Mouse (Mus musculus) gastrocnemius, adult 2 months (tissue): ENCODE measurements around the gene Zbtb48. TPM values are rescaled to one million over a fixed set of nuclear protein-coding genes. Genes with fewer than 3 reads are reported as not detected.
"Not testable (repeated sequence)": the region's sequence is repeated elsewhere in the genome, so short reads cannot be mapped to it uniquely, and the experiment has no call there.

Experiments used
- DNase-seq: peaks from one replicate; pipeline ENCODE4 v3.0.0; 2022
- H3K27ac ChIP-seq: fragments of 200-600 bp; 2 replicates; pipeline ENCODE4 v1.8.1; 2022; ENCODE audit warnings: mild to moderate bottlenecking
- H3K4me3 ChIP-seq: fragments of 200-600 bp; 2 replicates; pipeline ENCODE4 v1.8.1; 2022; ENCODE audit warnings: mild to moderate bottlenecking, moderate library complexity
- CTCF ChIP-seq: fragments of 200-600 bp; IDR thresholded peaks from 2 replicates; pipeline ENCODE4 v1.8.1; 2022; ENCODE audit warnings: antibody characterized with exemption, mild to moderate bottlenecking, moderate library complexity
- intact Hi-C: fragments of 180-260 bp; cut with DNase I; formaldehyde crosslinking; loops from one replicate; pipeline ENCODE4 v1.15.1; 2025
- total RNA-seq, 2 experiments: library from RNA; stranded (reverse); gene quantifications; 2 replicates each; pipeline ENCODE4 v1.2.3; 2021

The Zbtb48 gene
- total RNA-seq, 2 experiments from 2014 or later, result 2.4 to 3.3 TPM

- intact Hi-C loops, result no loop called here
These were observed 15.7 kb upstream of the Zbtb48 start for GRCm38 (mm10) chr4:152043171-152043570.

GRCm38 (mm10) chr4:152041924-152042641, 14.6 kb upstream of the Zbtb48 start:
- DNase-seq, result no peak
- intact Hi-C loops, result no loop called here
- Histone ChIP-seq H3K27ac (no peak overlapping the region), H3K4me3 (no peak overlapping the region)
- TF ChIP-seq CTCF, result no peak

More at GRCm38 (mm10) chr4:152043171-152043570, 15.7 kb upstream of the Zbtb48 start:
- DNase-seq, result no peak
- H3K4me3 ChIP-seq, result no peak overlapping the region
- no peak for TF ChIP-seq CTCF
- H3K27ac ChIP-seq, result no peak overlapping the region

GRCm38 (mm10) chr4:152039831-152040310, 12.4 kb upstream of the Zbtb48 start:
- DNase-seq, result no peak
- H3K4me3 ChIP-seq, result peak overlapping the region; percentile 95
- intact Hi-C loops, result loop anchor here (2.0 kb wide), 1 partner anchor 59 kb away; no protein-coding TSS in a partner anchor
- peak overlapping the region; percentile 95 for H3K27ac ChIP-seq
- TF ChIP-seq CTCF, result no peak

GRCm38 (mm10) chr4:152038985-152039830, 11.7 kb upstream of the Zbtb48 start, which contains the start of gene Nol9:
Gene Nol9 (plus strand): TSS chr4:152039321.
- no peak; the same call in 1 of the 2 replicates for TF ChIP-seq CTCF
- intact Hi-C loops, result loop anchor here (1.0 to 2.0 kb wide), 2 partner anchors 57 to 58 kb away; no protein-coding TSS in a partner anchor
- Histone ChIP-seq H3K4me3 (peak within 1 kb of the TSS; percentile 95), H3K27ac (peak within 1 kb of the TSS; percentile 95)
- DNase-seq, result peak; percentile 96

- peak within 1 kb of the TSS; percentile 95 for H3K4me3 ChIP-seq
- intact Hi-C loops, result loop anchor here (1.0 to 2.0 kb wide), 2 partner anchors 58 kb away; no protein-coding TSS in a partner anchor
- H3K27ac ChIP-seq, result peak within 1 kb of the TSS; percentile 95
- TF ChIP-seq CTCF, result no peak
- DNase-seq, result peak; percentile 72
These were observed 10.9 kb upstream of the Zbtb48 start, which contains the start of gene Tas1r1 for GRCm38 (mm10) chr4:152038225-152038984. Gene Tas1r1 (minus strand): TSS chr4:152038568.

- H3K4me3 ChIP-seq, intact Hi-C loops, H3K27ac ChIP-seq, DNase-seq: not testable (repeated sequence)
- TF ChIP-seq CTCF, result peak; percentile 41
These were observed 9.0 kb upstream of the Zbtb48 start for GRCm38 (mm10) chr4:152036464-152036863.

GRCm38 (mm10) chr4:152032922-152033321, 5.5 kb upstream of the Zbtb48 start:
- no peak overlapping the region for H3K4me3 ChIP-seq
- DNase-seq, result no peak
- TF ChIP-seq CTCF, result no peak
- intact Hi-C loops, result no loop called here
- H3K27ac ChIP-seq, result no peak overlapping the region

GRCm38 (mm10) chr4:152029997-152030396, 2.5 kb upstream of the Zbtb48 start:
- DNase-seq, result no peak
- Histone ChIP-seq H3K4me3 (no peak overlapping the region), H3K27ac (no peak overlapping the region)
- TF ChIP-seq CTCF, result no peak
- intact Hi-C loops, result no loop called here

- DNase-seq, result no peak
- intact Hi-C loops, result no loop called here
- Histone ChIP-seq H3K4me3 (no peak overlapping the region), H3K27ac (no peak overlapping the region)
- peak; percentile 53 for TF ChIP-seq CTCF
These were observed 1.6 kb upstream of the Zbtb48 start for GRCm38 (mm10) chr4:152029087-152029486.

GRCm38 (mm10) chr4:152028456-152028855, 985 bp upstream of the Zbtb48 start:
- Histone ChIP-seq H3K4me3 (peak overlapping the region; percentile 90), H3K27ac (peak overlapping the region; percentile 95; the same call in 1 of the 2 replicates)
- intact Hi-C loops, result no loop called here
- no peak for DNase-seq
- TF ChIP-seq CTCF, result no peak

GRCm38 (mm10) chr4:152026751-152027508, 541 bp downstream of the Zbtb48 start:
- intact Hi-C loops, result no loop called here
- peak overlapping the region; percentile 95 for H3K27ac ChIP-seq
- peak overlapping the region; percentile 90 for H3K4me3 ChIP-seq
- TF ChIP-seq CTCF, result no peak
- peak; percentile 19 for DNase-seq

GRCm38 (mm10) chr4:152024525-152024924, 2.9 kb downstream of the Zbtb48 start:
- no peak for DNase-seq
- H3K27ac ChIP-seq, result no peak overlapping the region
- intact Hi-C loops, result no loop called here
- no peak overlapping the region for H3K4me3 ChIP-seq
- TF ChIP-seq CTCF, result no peak
